Mouse (Mus musculus) forebrain, embryonic 15.5 days (tissue): ENCODE results near the gene Gtsf1. TPM values are rescaled to one million over a fixed set of nuclear protein-coding genes. Genes with fewer than 3 reads are reported as not detected.

Experiments used
- polyA plus RNA-seq: library from polyadenylated mRNA; unstranded; fragments of >200 nt; fragmentation: Nextera tagmentation; extraction: Ambion mirVana; gene quantifications from 2 replicates; pipeline ENCODE4 v1.2.1, GENCODE M21; 2015

Gene Gtsf1
- polyA plus RNA-seq, 1 experiment from 2014 or later = not detected

Other genes starting within 250 kb of the Gtsf1 start
- gene Cbx5, start 190.7 kb downstream of the Gtsf1 start, polyA plus RNA-seq = 134 and 139 TPM in 2 replicates
- gene Hnrnpa1, start 190.0 kb downstream of the Gtsf1 start, polyA plus RNA-seq = 995 and 1,028 TPM in 2 replicates
- gene Nfe2, start 172.1 kb downstream of the Gtsf1 start, polyA plus RNA-seq = 0.38 and 0.63 TPM in 2 replicates
- gene Copz1, start 157.8 kb downstream of the Gtsf1 start, polyA plus RNA-seq = 215 and 220 TPM in 2 replicates
- gene Gpr84, start 119.9 kb downstream of the Gtsf1 start, polyA plus RNA-seq = 0.28 and 0.37 TPM in 2 replicates
- 12.7 and 13.0 TPM in 2 replicates for gene Zfp385a, start 90.4 kb downstream of the Gtsf1 start, polyA plus RNA-seq
- gene Itga5, start 63.7 kb downstream of the Gtsf1 start, polyA plus RNA-seq = 5.7 and 7.2 TPM in 2 replicates
- not detected in 2 replicates for gene Gtsf2, start 18.0 kb upstream of the Gtsf1 start, polyA plus RNA-seq
- 1.4 and 1.8 TPM in 2 replicates for gene Nckap1l, start 23.3 kb upstream of the Gtsf1 start, polyA plus RNA-seq
- 71.3 and 73.2 TPM in 2 replicates for gene Pde1b, start 72.6 kb upstream of the Gtsf1 start, polyA plus RNA-seq
- 100 TPM in 2 replicates for gene Ppp1r1a, start 107.5 kb upstream of the Gtsf1 start, polyA plus RNA-seq
- not detected in 2 replicates for gene Glycam1, start 134.6 kb upstream of the Gtsf1 start, polyA plus RNA-seq